Mouse (Mus musculus) gastrocnemius, adult 8-10 months (tissue): ENCODE data around the gene Arhgap21. TPM values are rescaled to one million over a fixed set of nuclear protein-coding genes. Genes with fewer than 3 reads are reported as not detected.

Source experiments
- total RNA-seq, 4 experiments: library from RNA; stranded (reverse); gene quantifications; 2 replicates each; pipeline ENCODE4 v1.2.4; 2022

The Arhgap21 gene
- total RNA-seq, 4 experiments from 2014 or later, result 30.0 to 33.0 (median 30.3) TPM

Other genes with a start within 250 kb of the Arhgap21 start
- under 1 TPM in 2 of 4 experiments, not detected in 2; 0.25 to 0.56 TPM for gene Enkur, start 236.5 kb upstream of the Arhgap21 start, total RNA-seq
- gene Thnsl1, start 236.8 kb upstream of the Arhgap21 start, total RNA-seq, result 1 to 10 TPM; 2.9 to 4.4 (median 4.0) TPM